Mouse (Mus musculus) stomach, embryonic 15.5 days (tissue): ENCODE measurements around the gene Tas2r139. TPM values are rescaled to one million over a fixed set of nuclear protein-coding genes. Genes with fewer than 3 reads are reported as not detected.
"Not testable (repeated sequence)": the region's sequence is repeated elsewhere in the genome, so short reads cannot be mapped to it uniquely, and the experiment has no call there.

Experiments
- ATAC-seq: fragments of 200-750 bp; cut with Nextera tagmentation; 2 replicates; pipeline ENCODE4 v1.8.0; 2017; ENCODE audit warnings: low read depth, moderate number of reproducible peaks, moderate TSS enrichment; ENCODE audit not compliant: insufficient read depth, low FRiP score
- H3K27ac ChIP-seq: fragments of 300-500 bp; sonication (generic); 2 replicates; pipeline ENCODE4 v1.5.1; 2015; ENCODE audit warnings: mild to moderate bottlenecking, inconsistent platforms
- H3K27me3 ChIP-seq: fragments of 300-500 bp; sonication (generic); replicated peaks from 2 replicates; pipeline ENCODE4 v1.6.1; 2015; ENCODE audit warnings: inconsistent platforms
- H3K36me3 ChIP-seq: fragments of 300-500 bp; sonication (generic); 2 replicates; pipeline ENCODE4 v1.6.1; 2015; ENCODE audit warnings: inconsistent platforms
- H3K4me1 ChIP-seq: fragments of 300-500 bp; sonication (generic); 2 replicates; pipeline ENCODE4 v1.6.1; 2015; ENCODE audit warnings: inconsistent platforms
- H3K4me2 ChIP-seq: fragments of 300-500 bp; sonication (generic); 2 replicates; pipeline ENCODE4 v1.6.1; 2015; ENCODE audit warnings: mild to moderate bottlenecking, inconsistent platforms
- H3K4me3 ChIP-seq: fragments of 300-500 bp; sonication (generic); replicated peaks from 2 replicates; pipeline ENCODE4 v1.5.1; 2015; ENCODE audit warnings: inconsistent platforms
- H3K9ac ChIP-seq: fragments of 300-500 bp; sonication (generic); 2 replicates; pipeline ENCODE4 v1.6.1; 2015; ENCODE audit warnings: inconsistent platforms
- H3K9me3 ChIP-seq: fragments of 300-500 bp; sonication (generic); 2 replicates; pipeline ENCODE4 v1.6.1; 2016; ENCODE audit warnings: inconsistent platforms
- WGBS: fragments of 180-500 bp; shearing (Covaris S2); methylation state at CpG from one replicate; pipeline ENCODE4 v1.1.7; 2015; 5-methylcytosine and 5-hydroxymethylcytosine counted together
- polyA plus RNA-seq: library from polyadenylated mRNA; unstranded; fragments of >200 nt; fragmentation: Nextera tagmentation; extraction: Ambion mirVana; gene quantifications from 2 replicates; pipeline ENCODE4 v1.2.1, GENCODE M21; 2015

The Tas2r139 gene
- polyA plus RNA-seq: not detected in 2 replicates

DNA sequence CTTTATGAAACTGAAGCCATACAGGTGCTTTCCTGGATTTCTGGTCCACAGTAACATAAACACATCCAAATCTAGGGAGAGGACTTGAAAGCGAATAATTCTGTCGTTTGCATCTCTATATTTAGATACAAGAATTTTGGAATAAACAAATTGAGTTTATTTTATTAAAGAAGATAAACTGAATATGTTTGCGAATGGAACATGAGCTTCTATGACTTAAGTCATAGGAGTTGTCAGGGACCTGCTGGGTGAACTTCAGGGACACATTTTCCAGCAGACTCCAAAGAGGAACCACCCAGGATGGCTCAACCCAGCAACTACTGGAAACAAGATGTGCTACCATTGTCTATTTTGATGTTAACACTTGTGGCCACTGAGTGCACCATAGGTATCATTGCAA, at the start of gene Tas2r139:
TSS of gene Tas2r139 (plus strand) at position 301 of the 400 bp plus-strand sequence.
- no peak for ATAC-seq
- Histone ChIP-seq H3K4me1 (no peaks in the 10 kb centered on the region), H3K9ac (no peak within 1 kb of the TSS), H3K4me2 (no peak within 1 kb of the TSS), H3K27me3 (no peaks in the 10 kb centered on the region), H3K36me3 (no peaks in the 10 kb centered on the region), H3K27ac (no peak within 1 kb of the TSS), H3K9me3 (no peaks in the 10 kb centered on the region), H3K4me3 (no peak within 1 kb of the TSS)
- 70% methylated on average over 3 of the region's 3 CpGs for WGBS

GRCm38 (mm10) chr6:42151115-42151514, 10.4 kb downstream of the Tas2r139 start:
- not testable (repeated sequence) for H3K36me3 ChIP-seq, H3K4me2 ChIP-seq, ATAC-seq, H3K4me1 ChIP-seq, H3K9me3 ChIP-seq, H3K27me3 ChIP-seq, H3K27ac ChIP-seq, H3K4me3 ChIP-seq, H3K9ac ChIP-seq
- WGBS: 72% methylated on average over 15 of the region's 15 CpGs

DNA sequence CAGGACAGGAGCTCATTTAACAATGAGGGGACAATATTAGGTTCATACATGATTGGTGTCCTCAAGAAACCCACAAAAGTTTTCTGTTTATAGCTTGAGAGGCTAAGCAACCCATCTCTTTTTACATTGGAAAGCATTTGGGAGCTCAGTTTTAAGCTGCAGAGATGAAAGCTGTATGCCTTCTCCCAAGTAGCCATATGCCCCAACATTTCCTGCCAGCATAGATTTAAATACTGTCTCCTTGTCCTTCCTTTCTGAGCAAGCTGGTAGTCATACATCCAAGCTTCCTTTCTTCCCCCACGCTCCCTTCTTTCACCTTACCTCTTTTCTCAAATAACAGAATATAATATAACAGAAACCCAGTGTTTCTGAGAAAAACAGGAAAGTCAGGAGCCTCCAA, 41.7 kb downstream of the Tas2r139 start:
- H3K4me2 ChIP-seq: no peak overlapping the region
- H3K27me3 ChIP-seq: no peaks in the 10 kb centered on the region
- no peak overlapping the region for H3K9ac ChIP-seq
- no peaks in the 10 kb centered on the region for H3K9me3 ChIP-seq
- no peak overlapping the region for H3K27ac ChIP-seq
- no peaks in the 10 kb centered on the region for H3K36me3 ChIP-seq
- WGBS: 70% methylated on average over 1 of the region's 1 CpGs
- no peak for ATAC-seq
- no peak overlapping the region for H3K4me3 ChIP-seq
- H3K4me1 ChIP-seq: no peaks in the 10 kb centered on the region

- Histone ChIP-seq H3K27me3 (no peaks in the 10 kb centered on the region), H3K4me2 (no peak overlapping the region), H3K36me3 (no peaks in the 10 kb centered on the region), H3K4me1 (no peaks in the 10 kb centered on the region), H3K9ac (no peak overlapping the region), H3K27ac (no peak overlapping the region), H3K4me3 (no peak overlapping the region), H3K9me3 (no peaks in the 10 kb centered on the region)
- WGBS: 45% methylated on average over 3 of the region's 3 CpGs
- ATAC-seq: no peak
Measured at GRCm38 (mm10) chr6:42186230-42186629, 45.5 kb downstream of the Tas2r139 start.

Other genes starting within 250 kb of the Tas2r139 start
- 0.54 TPM in 1 of 2 replicates, not detected in the other for gene Sval1, start 189.3 kb upstream of the Tas2r139 start, polyA plus RNA-seq
- not detected in 2 replicates for gene Sval3, start 172.8 kb upstream of the Tas2r139 start, polyA plus RNA-seq
- not detected in 2 replicates for gene Sva, start 102.5 kb upstream of the Tas2r139 start, polyA plus RNA-seq
- not detected in 2 replicates for gene Tas2r144, start 74.4 kb downstream of the Tas2r139 start, polyA plus RNA-seq
- 19.1 and 23.0 TPM in 2 replicates for gene Gstk1, start 105.0 kb downstream of the Tas2r139 start, polyA plus RNA-seq
- gene Tmem139, start 121.0 kb downstream of the Tas2r139 start, polyA plus RNA-seq: 4.8 and 4.9 TPM in 2 replicates
- 48.4 and 49.8 TPM in 2 replicates for gene Casp2, start 124.0 kb downstream of the Tas2r139 start, polyA plus RNA-seq
- 0.08 and 0.12 TPM in 2 replicates for gene Clcn1, start 145.7 kb downstream of the Tas2r139 start, polyA plus RNA-seq
- 0.22 and 0.23 TPM in 2 replicates for gene Fam131b, start 183.7 kb downstream of the Tas2r139 start, polyA plus RNA-seq
- 96.9 and 105 TPM in 2 replicates for gene Zyx, start 208.7 kb downstream of the Tas2r139 start, polyA plus RNA-seq
- 16.3 and 16.9 TPM in 2 replicates for gene Epha1, start 232.3 kb downstream of the Tas2r139 start, polyA plus RNA-seq